Mouse (Mus musculus): ENCODE measurements around the gene Cypt3. TPM values are rescaled to one million over a fixed set of nuclear protein-coding genes. Genes with fewer than 3 reads are reported as not detected.

The Cypt3 gene
- polyA plus RNA-seq (2014; fragmentation: Nextera tagmentation; extraction: Ambion mirVana), result not detected in 2 replicates

DNA sequence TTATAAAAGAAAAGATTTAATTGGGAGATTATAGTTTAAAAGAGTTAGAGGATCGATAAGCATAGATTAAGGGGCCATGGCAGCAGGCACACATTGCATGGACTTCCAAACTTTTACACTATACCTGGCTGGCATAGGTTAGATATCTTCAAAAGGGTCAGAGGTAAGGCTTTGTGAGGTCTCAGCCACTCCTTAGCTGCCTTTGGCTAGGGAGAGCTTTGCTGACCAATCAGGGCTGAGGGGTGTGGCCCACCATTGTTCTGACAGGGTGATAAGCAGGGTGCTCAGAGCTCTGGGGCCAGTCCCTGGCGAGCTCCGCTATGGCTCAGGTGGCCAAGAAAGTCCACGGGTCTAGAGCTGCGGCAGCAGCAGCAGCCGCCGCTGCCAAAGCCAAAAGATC lies at the start of gene Cypt3:
TSS of gene Cypt3 (plus strand) at position 301 of the 400 bp plus-strand sequence.
- no peak within 1 kb of the TSS for H3K4me2 ChIP-seq (ENCODE audit: low read depth, low read length)
- no peaks in the 10 kb centered on the region for H3K9me3 ChIP-seq (ENCODE audit: control insufficient read depth, low read length)
- no peak within 1 kb of the TSS for H3K4me3 ChIP-seq (ENCODE audit: low read depth, low read length)
- H3K27me3 ChIP-seq (replicated peaks; ENCODE audit: control insufficient read depth, insufficient read depth, low read length), result no peaks in the 10 kb centered on the region
- WGBS, result 79% methylated on average over 7 of the region's 7 CpGs
- H3K27ac ChIP-seq (replicated peaks; ENCODE audit: low read depth, low read length), result no peak within 1 kb of the TSS
- DNase-seq (ENCODE audit: low spot score) (no peak), ATAC-seq (ENCODE audit: low read depth) (no peak)
- no peak within 1 kb of the TSS for H3K9ac ChIP-seq (ENCODE audit: low read depth, low read length)
- no peaks in the 10 kb centered on the region for H3K36me3 ChIP-seq (ENCODE audit: control insufficient read depth, insufficient read depth, low read length)
- no peaks in the 10 kb centered on the region for H3K4me1 ChIP-seq (ENCODE audit: control insufficient read depth, insufficient read depth, low read length)

DNA sequence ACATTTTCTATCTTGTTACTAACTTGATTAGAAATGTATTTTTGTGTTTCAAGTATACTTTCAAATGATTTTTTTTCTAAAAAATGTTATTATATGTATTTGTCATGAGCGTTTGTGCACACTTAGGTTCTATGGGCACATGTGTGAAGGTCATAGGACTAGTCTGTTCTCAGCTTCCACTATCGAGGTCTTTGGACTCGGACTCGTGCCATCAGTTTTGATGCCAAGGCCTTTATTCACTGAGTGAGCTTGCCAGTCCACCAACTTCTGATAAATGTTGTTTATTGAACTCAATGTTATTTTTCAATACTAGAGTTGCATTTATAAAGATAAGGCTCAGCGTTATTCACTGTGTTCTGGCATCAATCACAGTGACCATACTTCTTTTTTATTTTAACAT lies 42.9 kb upstream of the Cypt3 start:
- no peak overlapping the region for H3K4me3 ChIP-seq (ENCODE audit: low read depth, low read length)
- ATAC-seq (ENCODE audit: low read depth) (no peak), DNase-seq (ENCODE audit: low spot score) (no peak)
- no peaks in the 10 kb centered on the region for H3K27me3 ChIP-seq (replicated peaks; ENCODE audit: control insufficient read depth, insufficient read depth, low read length)
- no peaks in the 10 kb centered on the region for H3K36me3 ChIP-seq (ENCODE audit: control insufficient read depth, insufficient read depth, low read length)
- H3K9me3 ChIP-seq (ENCODE audit: control insufficient read depth, low read length), result no peaks in the 10 kb centered on the region
- H3K4me1 ChIP-seq (ENCODE audit: control insufficient read depth, insufficient read depth, low read length), result no peaks in the 10 kb centered on the region
- no peak overlapping the region for H3K9ac ChIP-seq (ENCODE audit: low read depth, low read length)
- WGBS, result 92% methylated on average over 5 of the region's 5 CpGs
- H3K4me2 ChIP-seq (ENCODE audit: low read depth, low read length), result no peak overlapping the region
- H3K27ac ChIP-seq (replicated peaks; ENCODE audit: low read depth, low read length), result no peak overlapping the region

DNA sequence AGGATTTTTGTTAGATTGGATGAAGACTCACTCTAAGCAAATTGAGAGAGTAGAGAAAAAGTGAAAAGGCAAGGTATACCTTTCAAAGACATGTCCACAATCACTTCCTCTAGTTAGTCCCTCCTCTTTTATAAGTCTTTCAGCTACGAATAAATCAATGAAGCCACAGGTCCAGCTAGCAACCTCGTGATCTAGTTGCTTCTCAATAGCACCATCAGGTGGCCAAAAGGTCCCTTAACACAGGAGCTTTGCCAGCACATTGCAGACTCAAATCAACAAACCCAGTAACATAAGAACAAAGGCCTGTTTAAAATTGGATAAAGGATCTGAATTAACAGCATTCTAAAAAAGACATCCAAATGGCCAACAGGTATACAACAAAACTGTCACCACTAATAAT lies 30.0 kb upstream of the Cypt3 start:
- DNase-seq (ENCODE audit: low spot score) (peak; percentile 29), ATAC-seq (ENCODE audit: low read depth) (no peak)
- no peaks in the 10 kb centered on the region for H3K9me3 ChIP-seq (ENCODE audit: control insufficient read depth, low read length)
- H3K27ac ChIP-seq (replicated peaks; ENCODE audit: low read depth, low read length), result no peak overlapping the region
- no peaks in the 10 kb centered on the region for H3K36me3 ChIP-seq (ENCODE audit: control insufficient read depth, insufficient read depth, low read length)
- no peak overlapping the region for H3K4me3 ChIP-seq (ENCODE audit: low read depth, low read length)
- H3K9ac ChIP-seq (ENCODE audit: low read depth, low read length), result no peak overlapping the region
- no peaks in the 10 kb centered on the region for H3K27me3 ChIP-seq (replicated peaks; ENCODE audit: control insufficient read depth, insufficient read depth, low read length)
- no peak overlapping the region for H3K4me2 ChIP-seq (ENCODE audit: low read depth, low read length)
- WGBS, result 32% methylated on average over 2 of the region's 2 CpGs
- H3K4me1 ChIP-seq (ENCODE audit: control insufficient read depth, insufficient read depth, low read length), result no peaks in the 10 kb centered on the region

DNA sequence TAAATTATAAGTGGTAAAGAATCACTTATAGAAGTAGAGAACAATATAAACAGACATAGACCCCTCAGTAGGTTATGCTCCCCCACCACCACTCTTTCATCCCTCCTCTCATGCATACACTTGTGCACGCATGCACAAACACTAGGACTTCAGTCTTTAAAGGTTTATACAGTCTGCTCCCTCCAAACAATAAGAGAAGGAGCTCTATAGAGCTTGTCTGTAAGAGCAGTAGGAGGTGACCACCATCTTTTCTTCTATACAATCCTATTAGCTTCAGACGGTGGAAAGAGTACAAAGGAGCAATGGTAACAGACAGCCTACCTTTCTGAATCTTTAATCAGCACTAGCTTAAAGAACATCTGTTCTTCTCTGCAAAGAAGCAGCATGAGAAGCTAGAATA lies 1.8 kb upstream of the Cypt3 start:
- Histone ChIP-seq H3K9ac (ENCODE audit: low read depth, low read length) (no peak overlapping the region), H3K9me3 (ENCODE audit: control insufficient read depth, low read length) (no peaks in the 10 kb centered on the region), H3K27me3 (replicated peaks; ENCODE audit: control insufficient read depth, insufficient read depth, low read length) (no peaks in the 10 kb centered on the region), H3K4me1 (ENCODE audit: control insufficient read depth, insufficient read depth, low read length) (no peaks in the 10 kb centered on the region), H3K36me3 (ENCODE audit: control insufficient read depth, insufficient read depth, low read length) (no peaks in the 10 kb centered on the region), H3K4me3 (ENCODE audit: low read depth, low read length) (no peak overlapping the region), H3K4me2 (ENCODE audit: low read depth, low read length) (no peak overlapping the region), H3K27ac (replicated peaks; ENCODE audit: low read depth, low read length) (no peak overlapping the region)
- 44% methylated on average over 2 of the region's 2 CpGs for WGBS
- DNase-seq (ENCODE audit: low spot score) (no peak), ATAC-seq (ENCODE audit: low read depth) (no peak)

DNA sequence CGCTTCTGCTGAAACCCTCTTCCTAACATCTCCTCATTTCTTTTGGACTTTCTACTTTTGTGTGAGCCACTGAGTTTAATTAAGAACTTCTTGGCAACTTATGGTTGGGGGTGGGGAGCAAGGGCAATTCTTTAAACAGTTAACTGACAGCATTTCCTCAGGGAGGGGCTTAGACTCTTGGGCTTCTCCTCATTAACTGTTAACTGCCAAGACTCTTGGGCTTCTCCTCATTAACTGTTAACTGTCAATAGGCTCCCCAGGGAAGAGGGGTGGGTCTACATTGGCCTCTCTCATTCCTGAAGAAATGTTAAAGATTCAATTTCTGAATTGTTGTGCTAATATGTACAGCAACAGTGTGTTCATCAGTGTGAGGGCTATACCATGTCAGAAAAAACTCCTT lies 6.3 kb downstream of the Cypt3 start:
- Histone ChIP-seq H3K27ac (replicated peaks; ENCODE audit: low read depth, low read length) (no peak overlapping the region), H3K4me3 (ENCODE audit: low read depth, low read length) (no peak overlapping the region), H3K4me2 (ENCODE audit: low read depth, low read length) (no peak overlapping the region), H3K4me1 (ENCODE audit: control insufficient read depth, insufficient read depth, low read length) (no peaks in the 10 kb centered on the region), H3K9me3 (ENCODE audit: control insufficient read depth, low read length) (no peaks in the 10 kb centered on the region), H3K36me3 (ENCODE audit: control insufficient read depth, insufficient read depth, low read length) (no peaks in the 10 kb centered on the region), H3K27me3 (replicated peaks; ENCODE audit: control insufficient read depth, insufficient read depth, low read length) (no peaks in the 10 kb centered on the region), H3K9ac (ENCODE audit: low read depth, low read length) (no peak overlapping the region)
- WGBS, result 79% methylated on average over 1 of the region's 1 CpGs
- ATAC-seq (ENCODE audit: low read depth) (no peak), DNase-seq (ENCODE audit: low spot score) (no peak)

DNA sequence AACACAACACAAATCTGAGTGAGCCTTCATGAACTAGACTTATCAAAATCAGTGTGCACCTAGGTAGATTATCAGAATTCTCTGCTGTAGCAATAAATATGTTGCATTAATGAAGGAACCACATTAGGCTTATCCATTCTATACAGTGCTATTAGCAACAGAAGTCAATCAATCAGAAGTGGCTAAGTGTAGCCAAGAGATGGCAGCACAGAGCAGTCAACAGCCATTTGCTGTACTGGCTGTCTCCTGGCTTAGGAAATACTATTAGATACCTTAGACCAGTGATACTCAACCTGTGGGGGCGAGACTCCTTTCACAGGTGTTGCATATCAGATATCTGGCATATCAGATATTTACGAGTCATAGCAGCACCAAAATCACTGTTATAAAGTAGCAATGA lies 41.2 kb downstream of the Cypt3 start:
- no peak for ATAC-seq (ENCODE audit: low read depth)
- 36% methylated on average over 2 of the region's 2 CpGs for WGBS

More for the DNA sequence above, 41.2 kb downstream of the Cypt3 start:
- no peaks in the 10 kb centered on the region for H3K36me3 ChIP-seq (ENCODE audit: control insufficient read depth, insufficient read depth, low read length)
- H3K4me2 ChIP-seq (ENCODE audit: low read depth, low read length), result no peak overlapping the region
- no peaks in the 10 kb centered on the region for H3K9me3 ChIP-seq (ENCODE audit: control insufficient read depth, low read length)
- no peak overlapping the region for H3K27ac ChIP-seq (replicated peaks; ENCODE audit: low read depth, low read length)
- H3K4me1 ChIP-seq (ENCODE audit: control insufficient read depth, insufficient read depth, low read length), result no peaks in the 10 kb centered on the region
- H3K9ac ChIP-seq (ENCODE audit: low read depth, low read length), result no peak overlapping the region
- no peak overlapping the region for H3K4me3 ChIP-seq (ENCODE audit: low read depth, low read length)
- DNase-seq (ENCODE audit: low spot score), result no peak
- no peaks in the 10 kb centered on the region for H3K27me3 ChIP-seq (replicated peaks; ENCODE audit: control insufficient read depth, insufficient read depth, low read length)

Other genes with a start within 250 kb of the Cypt3 start
- 26.5 and 28.0 TPM in 2 replicates for gene Ubqln2, start 60.4 kb upstream of the Cypt3 start, polyA plus RNA-seq (2014; fragmentation: Nextera tagmentation; extraction: Ambion mirVana)
- 9.2 and 9.3 TPM in 2 replicates for gene Kctd12b, start 137.8 kb downstream of the Cypt3 start, polyA plus RNA-seq (2014; fragmentation: Nextera tagmentation; extraction: Ambion mirVana)
- gene Nbdy, start 165.0 kb downstream of the Cypt3 start, polyA plus RNA-seq (2014; fragmentation: Nextera tagmentation; extraction: Ambion mirVana), result 120 and 124 TPM in 2 replicates